Mouse (Mus musculus) heart, postnatal 10 days (tissue): ENCODE measurements around the gene Jrkl. TPM values are rescaled to one million over a fixed set of nuclear protein-coding genes. Genes with fewer than 3 reads are reported as not detected.

Source experiments
- DNase-seq, 2 experiments: peaks; one replicate each; pipeline ENCODE4 v3.0.0; 2021
- intact Hi-C: fragments of 180-260 bp; cut with DNase I; formaldehyde crosslinking; loops from one replicate; pipeline ENCODE4 v1.15.1; 2025
- total RNA-seq, 2 experiments: library from RNA; stranded (reverse); gene quantifications; 2 replicates each; pipeline ENCODE4 v1.2.3; 2021

Jrkl gene
- 1 to 10 TPM; 7.7 to 8.9 TPM for total RNA-seq

GRCm38 (mm10) chr9:13245481-13245880 lies at the start of gene Jrkl:
TSS of gene Jrkl (minus strand) at chr9:13245829.
- DNase-seq, result peak; percentile 48 to 51
- intact Hi-C loops, result loop anchor here (2.0 kb wide), 2 partner anchors 51 to 407 kb away; partner anchors contain the start of gene Maml2

- DNase-seq, result no peak
- intact Hi-C loops, result no loop called here
Measured at GRCm38 (mm10) chr9:13287482-13287881, 41.9 kb upstream of the Jrkl start.

GRCm38 (mm10) chr9:13273219-13273618 lies 27.6 kb upstream of the Jrkl start:
- no peak for DNase-seq
- intact Hi-C loops, result no loop called here

GRCm38 (mm10) chr9:13260980-13261379 lies 15.4 kb upstream of the Jrkl start:
- no peak for DNase-seq
- intact Hi-C loops, result no loop called here

- intact Hi-C loops, result no loop called here
- no peak for DNase-seq
Measured at GRCm38 (mm10) chr9:13258173-13258572, 12.5 kb upstream of the Jrkl start.

GRCm38 (mm10) chr9:13256726-13257125 lies 11.1 kb upstream of the Jrkl start:
- no peak for DNase-seq
- intact Hi-C loops, result no loop called here

GRCm38 (mm10) chr9:13251251-13251650 lies 5.6 kb upstream of the Jrkl start:
- intact Hi-C loops, result loop anchor here (5.0 kb wide), 1 partner anchor 191 kb away; no protein-coding TSS in a partner anchor
- no peak for DNase-seq

- intact Hi-C loops, result no loop called here
- DNase-seq, result no peak
Measured at GRCm38 (mm10) chr9:13248104-13248503, 2.5 kb upstream of the Jrkl start.

- DNase-seq, result peak; percentile 91
- intact Hi-C loops, result no loop called here
Measured at GRCm38 (mm10) chr9:13246815-13247638, 1.4 kb upstream of the Jrkl start, which contains the start of gene Ccdc82. TSS of gene Ccdc82 (plus strand) at chr9:13246955.

GRCm38 (mm10) chr9:13242321-13242720 lies 3.3 kb downstream of the Jrkl start:
- peak in 1 of 2 experiments; percentile 18 for DNase-seq
- intact Hi-C loops, result loop anchor here (5.0 kb wide), 1 partner anchor 280 kb away; no protein-coding TSS in a partner anchor

- intact Hi-C loops, result loop anchor here (1.0 to 5.0 kb wide), 5 partner anchors 485 to 1271 kb away; partner anchors contain the start of genes Cep57, Cwc15, Fam76b and Kdm4d
- DNase-seq, result peak; percentile 25 to 55
Measured at GRCm38 (mm10) chr9:13231545-13232216, 13.9 kb downstream of the Jrkl start.

- DNase-seq, result no peak
- intact Hi-C loops, result loop anchor here (5.0 kb wide), 4 partner anchors 582 to 1272 kb away; partner anchors contain the start of genes Cep57, Cwc15, Fam76b and Kdm4d
Measured at GRCm38 (mm10) chr9:13230553-13230952, 15.1 kb downstream of the Jrkl start.

GRCm38 (mm10) chr9:13225872-13226271 lies 19.8 kb downstream of the Jrkl start:
- DNase-seq, result no peak
- intact Hi-C loops, result no loop called here

- intact Hi-C loops, result no loop called here
- DNase-seq, result no peak
Measured at GRCm38 (mm10) chr9:13206369-13206768, 39.3 kb downstream of the Jrkl start.

GRCm38 (mm10) chr9:13203681-13204080 lies 41.9 kb downstream of the Jrkl start:
- intact Hi-C loops, result no loop called here
- DNase-seq, result no peak

GRCm38 (mm10) chr9:13203109-13203508 lies 42.5 kb downstream of the Jrkl start:
- no peak for DNase-seq
- intact Hi-C loops, result no loop called here

GRCm38 (mm10) chr9:13200079-13200478 lies 45.5 kb downstream of the Jrkl start:
- intact Hi-C loops, result no loop called here
- DNase-seq, result no peak

- intact Hi-C loops, result no loop called here
- peak in 1 of 2 experiments; percentile 17 for DNase-seq
Measured at GRCm38 (mm10) chr9:13195762-13196161, 49.9 kb downstream of the Jrkl start.

GRCm38 (mm10) chr9:13195268-13195667 lies 50.4 kb downstream of the Jrkl start:
- intact Hi-C loops, result no loop called here
- peak; percentile 9 to 27 for DNase-seq

GRCm38 (mm10) chr9:13194619-13195018 lies 51.0 kb downstream of the Jrkl start:
- intact Hi-C loops, result no loop called here
- DNase-seq, result no peak
